Mouse (Mus musculus) cerebellum, postnatal 14 days (tissue): ENCODE results near the gene Klf9.
A peak's percentile ranks its signal among the peaks of the same experiment; 100 is the strongest.

Experiments used
- DNase-seq, 2 experiments: peaks; one replicate each; pipeline ENCODE4 v3.0.0; 2021; ENCODE audit warnings: mixed read lengths in 2 of 2

The Klf9 gene

DNA sequence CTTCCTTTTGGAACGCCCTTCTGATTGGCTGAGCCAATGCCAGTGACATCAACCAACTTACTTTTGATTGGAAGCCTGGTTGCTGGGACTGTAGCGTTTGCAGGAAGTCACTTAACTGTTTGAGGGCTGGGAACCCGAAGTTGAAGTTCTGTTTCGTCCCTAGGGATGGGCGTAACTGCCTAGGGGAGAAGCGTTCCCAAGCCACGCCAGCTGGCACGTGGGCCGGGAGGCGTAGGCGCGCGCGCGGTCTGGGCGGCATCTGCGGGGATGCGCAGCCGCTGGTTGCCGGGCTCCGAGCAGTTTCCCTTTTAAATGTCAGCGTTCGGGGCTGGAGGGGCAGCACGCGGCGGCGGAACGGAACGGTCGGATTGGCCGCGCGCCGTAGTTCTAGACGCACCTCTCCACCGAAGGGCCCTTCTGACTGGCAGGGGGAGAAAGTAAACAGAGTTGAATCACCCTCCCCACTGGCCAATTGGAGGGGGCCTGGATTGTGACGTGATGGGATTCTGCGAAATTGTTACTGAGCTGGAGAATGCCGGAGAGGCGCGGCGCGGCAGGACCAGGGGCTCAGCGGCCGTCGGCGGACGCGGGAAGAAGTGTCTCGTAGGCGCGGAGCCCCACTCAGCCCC, at the start of gene Klf9:
Gene Klf9, plus strand, starts transcription at position 538 of the 629 bp plus-strand sequence.
- peak; percentile 96 for DNase-seq

DNA sequence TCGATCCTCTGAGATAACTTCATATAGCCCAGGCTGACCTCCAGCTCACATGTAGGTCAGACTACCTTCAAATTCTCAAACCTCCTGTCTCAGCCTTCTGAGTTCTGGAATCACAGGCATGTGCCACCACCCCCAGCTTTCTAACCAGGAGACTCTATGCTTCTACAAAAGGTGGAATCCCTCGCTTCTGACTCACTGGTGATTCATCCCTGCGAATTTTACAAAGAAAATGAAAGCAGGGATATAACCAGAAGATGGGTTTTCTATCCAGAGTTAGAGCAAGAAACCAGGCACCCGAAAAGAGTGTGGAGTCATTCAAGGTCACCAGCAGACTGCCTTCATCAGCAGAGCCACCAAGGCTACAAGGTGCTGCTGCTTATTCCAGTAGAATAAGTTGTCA, 49.4 kb upstream of the Klf9 start:
- no peak for DNase-seq

DNA sequence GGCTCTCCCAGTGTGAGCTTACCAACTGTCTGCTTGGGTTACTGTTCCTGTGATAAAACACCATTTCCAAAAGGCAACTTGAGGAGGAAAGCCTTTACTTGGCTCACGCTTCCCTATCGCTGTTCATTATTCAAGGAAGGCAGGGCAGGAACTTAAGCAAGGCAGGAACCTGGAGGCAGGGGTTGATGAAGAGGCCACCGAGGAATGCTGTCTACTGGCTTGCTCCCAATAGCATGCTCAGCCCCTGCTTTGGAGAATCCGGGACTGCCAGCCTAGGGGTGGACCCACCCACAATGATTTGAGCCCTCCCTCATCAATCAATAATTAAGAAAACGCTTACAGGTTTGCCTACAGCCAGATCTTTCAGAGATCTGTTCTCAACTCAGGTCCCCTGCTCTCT, 47.5 kb upstream of the Klf9 start:
- no peak for DNase-seq

DNA sequence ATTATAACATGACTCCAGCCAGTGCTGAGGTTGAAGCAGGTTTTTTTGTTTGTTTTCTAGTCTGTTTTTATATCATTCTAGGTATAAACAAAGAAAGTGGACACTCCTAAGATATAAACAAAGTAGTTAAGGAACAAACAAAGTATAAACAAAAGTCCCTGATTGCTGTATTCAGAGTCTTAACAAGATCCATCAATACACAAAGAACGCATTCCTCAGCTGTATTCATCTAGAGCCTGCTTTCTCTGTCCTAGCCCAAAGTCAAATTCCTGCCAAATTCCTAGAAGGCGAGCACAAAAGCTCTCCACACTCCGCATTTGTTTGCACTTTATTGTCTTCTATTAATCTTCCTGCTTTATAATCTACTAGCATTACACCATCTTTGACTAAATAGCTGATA, 46.1 kb upstream of the Klf9 start:
- DNase-seq = no peak

DNA sequence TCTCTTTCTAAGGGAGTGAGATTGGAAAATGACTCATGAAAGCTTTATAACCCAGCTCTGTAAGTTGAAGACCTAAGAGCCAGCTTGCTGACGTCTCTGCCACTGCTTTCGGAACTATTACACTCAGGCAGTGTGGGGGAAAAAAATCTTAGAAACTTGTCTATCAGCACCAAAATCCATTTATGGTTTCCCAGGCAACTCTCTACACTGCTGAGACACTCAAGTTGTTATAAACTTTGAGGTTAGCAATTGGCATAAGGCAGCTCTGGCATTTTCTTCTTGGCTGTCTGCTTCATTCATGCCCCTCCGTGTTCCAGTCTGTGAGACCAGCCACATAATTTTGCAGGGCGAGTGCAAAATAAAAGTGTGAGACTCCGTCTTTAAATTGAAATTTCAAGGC, 34.2 kb upstream of the Klf9 start:
- no peak for DNase-seq

DNA sequence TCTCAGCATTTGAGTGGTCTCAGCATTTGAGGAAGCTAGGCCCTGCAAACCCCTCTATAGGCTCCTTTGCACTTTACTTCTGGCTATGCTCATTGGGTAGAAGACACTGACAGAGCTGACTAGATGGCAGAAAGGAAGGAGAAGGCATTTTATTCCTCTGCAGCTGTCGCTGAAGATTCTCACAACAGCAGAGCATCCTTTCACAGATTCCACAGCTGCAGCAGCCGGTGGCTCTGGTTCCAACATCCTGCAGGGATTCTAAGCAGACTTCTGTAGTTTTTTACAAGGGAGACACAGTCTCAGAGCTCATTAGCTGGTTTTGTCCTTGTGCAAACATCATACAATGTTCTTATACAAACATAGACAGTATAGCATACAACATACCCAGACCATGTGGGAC, 33.7 kb upstream of the Klf9 start:
- DNase-seq = no peak

DNA sequence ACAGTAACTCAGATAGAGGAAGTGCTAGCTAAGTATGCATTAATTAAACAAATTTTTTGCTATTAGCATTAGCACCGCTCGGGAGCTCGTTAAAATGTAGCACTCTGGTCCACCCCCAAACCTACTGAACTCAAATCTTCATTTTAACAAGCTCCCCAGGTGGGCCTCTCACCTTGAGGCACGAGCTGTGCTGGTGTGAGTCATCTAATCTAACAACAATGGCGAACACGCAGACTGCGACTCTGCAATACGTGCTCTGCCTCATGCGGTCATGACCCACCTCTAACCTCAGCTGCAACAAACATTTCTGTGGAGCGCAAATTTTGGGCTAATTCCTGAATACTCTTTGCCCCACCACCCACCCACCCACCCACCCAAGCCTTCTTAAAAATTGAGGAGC, 19.2 kb upstream of the Klf9 start:
- DNase-seq = no peak

DNA sequence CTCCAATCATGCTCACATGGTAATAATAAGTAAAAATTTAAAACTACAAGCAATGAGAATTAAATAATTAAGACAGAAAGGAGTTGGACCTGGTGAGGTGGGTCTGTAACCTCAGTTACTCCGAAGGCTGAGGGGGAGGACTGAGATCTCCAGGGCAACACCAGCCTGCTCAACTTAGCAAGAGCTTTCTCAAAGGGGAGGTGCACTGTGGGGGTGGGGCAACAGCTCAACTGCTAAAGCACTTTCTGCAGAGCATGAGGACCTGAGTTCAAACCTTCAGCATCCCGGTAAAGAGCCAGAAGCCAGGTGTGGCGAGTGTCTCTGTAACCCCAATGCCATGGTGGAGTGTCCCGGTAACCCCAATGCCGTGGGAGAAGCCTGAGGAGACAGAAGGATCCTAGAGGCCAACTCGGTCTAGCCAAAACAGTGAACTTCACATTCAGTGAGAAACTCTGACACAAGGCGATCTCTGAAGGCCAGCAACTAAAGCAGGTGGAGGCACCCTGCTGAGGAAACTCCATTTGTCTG, 16.9 kb upstream of the Klf9 start:
- DNase-seq = no peak

DNA sequence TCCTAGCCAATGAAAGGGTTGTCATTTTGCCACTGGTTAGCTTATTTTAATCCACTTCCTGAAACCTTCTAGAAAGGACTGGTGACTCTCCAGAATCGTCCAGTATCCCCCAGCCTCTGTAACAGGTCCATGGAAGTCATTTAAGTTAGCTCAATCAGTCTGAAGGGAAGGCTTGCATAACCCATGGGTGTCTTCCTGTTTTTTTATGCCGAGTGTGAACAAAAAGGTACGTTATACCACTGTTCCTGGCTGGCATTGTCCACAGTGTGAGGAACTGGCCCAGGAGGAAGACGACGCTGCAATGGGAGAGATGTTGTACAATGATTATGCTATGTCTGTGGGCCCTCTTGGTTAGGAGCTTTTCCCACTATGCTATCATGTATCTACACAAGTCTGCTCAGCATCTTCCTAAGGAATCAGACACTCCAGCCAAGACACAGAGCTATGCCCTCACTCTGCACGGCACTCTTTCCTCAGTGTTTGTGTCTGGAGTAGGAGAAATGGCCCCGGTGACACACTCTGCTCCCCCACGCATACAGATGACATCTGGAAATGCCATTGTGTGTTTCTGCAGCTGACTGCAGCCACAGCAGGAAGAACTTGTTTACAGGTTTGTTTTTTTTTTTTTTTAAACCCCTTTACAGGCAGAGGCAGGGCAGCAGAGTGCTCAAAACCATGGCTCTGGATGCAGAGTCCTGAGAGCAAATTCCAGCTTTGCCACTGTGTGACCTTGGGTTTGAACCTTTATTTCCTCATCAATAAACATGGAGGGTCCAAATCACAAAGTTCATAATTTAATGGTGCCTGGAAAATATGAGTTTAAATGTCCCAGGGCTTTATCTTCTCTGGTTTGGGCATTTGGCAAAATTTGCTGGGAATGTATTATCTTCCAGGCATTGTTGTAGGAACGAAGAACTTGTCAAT, 15.5 kb upstream of the Klf9 start:
- DNase-seq = no peak

DNA sequence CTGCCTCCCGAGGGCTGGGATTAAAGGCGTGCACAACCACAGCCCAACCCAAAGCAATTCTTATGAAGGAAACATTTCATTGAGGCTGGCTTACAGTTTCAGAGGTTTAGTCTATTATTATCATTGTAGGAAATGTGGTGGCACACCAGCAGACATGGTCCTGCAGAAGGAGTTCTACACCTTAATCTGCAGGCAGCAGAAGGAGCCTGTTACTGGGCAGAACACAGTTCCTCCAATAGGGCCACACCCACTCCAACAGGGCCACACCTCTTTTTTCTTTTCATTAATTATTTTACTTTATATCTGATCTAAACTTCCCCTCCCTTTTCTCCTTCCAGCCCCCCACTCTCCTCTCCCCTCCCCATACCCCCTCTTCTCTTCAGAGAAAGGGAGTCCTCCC, 11.1 kb upstream of the Klf9 start:
- DNase-seq = no peak

DNA sequence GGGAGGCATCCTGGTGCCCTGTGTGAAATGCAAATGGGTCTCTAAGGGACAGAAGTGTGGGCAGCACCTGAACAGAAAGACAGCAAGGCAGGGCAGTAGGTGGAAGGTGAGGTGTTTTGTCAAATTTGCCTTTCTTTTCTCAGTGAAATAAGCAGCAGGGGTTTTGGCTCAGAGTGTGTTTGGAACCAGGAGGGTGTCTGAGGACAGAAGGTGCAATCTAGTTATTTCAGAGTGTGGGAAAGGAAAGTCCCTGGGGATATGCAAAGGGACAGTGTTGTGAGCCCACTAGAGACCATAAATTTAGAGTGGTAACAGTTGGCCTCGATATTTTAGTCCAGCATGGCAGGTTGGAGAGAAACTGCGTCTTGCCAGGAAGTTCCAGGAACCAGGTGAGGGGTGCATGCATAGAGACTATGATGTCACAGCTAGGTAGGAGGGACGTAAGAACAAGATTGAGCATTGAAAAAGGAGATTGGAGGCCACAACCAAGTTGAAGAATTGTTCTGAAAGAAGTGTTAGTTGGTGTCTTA, 8.9 kb upstream of the Klf9 start:
- peak in 1 of 2 experiments; percentile 38 for DNase-seq

DNA sequence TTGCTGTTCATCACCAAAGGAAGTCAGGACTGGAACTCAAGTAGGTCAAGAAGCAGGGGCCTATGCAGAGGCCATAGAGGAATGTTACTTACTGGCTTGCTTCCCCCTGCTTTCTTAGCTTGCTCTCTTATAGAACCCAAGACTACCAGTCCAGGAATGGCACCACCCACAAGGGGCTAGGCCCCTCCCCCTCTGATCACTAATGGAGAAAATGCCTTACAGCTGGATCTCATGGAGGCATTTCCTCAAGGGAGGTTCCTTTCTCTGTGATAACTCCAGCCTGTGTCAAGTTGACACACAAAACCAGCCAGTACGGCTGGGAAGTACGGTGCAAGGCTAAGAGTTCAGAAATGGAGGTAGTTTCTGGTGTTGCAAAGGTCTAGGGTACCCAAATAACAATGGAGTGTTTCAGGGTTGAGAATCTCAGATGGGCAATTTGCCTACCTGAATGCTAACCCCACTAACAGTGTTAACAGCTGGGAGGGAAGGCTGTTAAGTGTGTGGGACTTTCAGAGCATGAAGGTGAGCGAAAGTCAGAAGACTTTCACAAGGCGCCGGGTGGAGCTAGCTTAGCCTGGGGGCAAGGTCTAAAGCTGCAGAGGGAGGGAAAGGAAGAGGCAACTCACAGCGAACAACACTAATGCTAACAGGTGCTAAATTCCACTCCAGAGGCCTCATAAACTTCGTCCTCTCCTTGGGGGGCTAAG, 8.2 kb upstream of the Klf9 start:
- DNase-seq = peak in 1 of 2 experiments; percentile 35

DNA sequence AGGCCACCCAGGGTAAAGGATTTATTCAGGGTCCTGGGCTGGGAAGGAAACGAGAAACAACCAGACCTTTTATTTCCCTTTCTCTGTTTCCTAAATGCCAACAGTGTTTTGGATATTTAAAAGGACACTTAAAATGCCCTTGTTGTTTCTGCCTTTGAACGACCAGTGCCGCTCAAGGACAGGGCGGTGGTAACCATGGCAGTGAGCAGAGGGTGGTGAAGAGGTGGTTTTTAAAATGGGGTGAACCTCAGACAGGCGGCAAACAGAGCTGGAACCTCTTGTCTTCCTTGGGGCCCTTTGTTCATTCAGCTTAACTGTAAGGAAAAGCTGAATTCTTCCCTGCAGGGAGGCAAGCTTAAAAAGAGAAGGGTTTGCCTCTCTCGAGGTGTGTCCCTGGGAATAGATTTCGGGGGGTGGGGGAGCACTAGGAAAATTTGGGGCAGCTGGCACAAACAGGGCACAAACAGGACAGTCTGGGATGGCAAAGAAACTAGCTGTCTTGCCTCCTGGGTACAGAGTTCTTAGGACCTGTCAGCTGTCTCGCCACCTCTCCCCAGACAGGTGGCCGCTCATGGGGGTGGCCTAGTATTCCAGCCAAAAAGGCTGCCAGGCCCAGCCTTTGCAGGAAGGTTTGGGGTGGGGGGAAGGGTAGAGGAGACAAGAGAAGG, 7.5 kb upstream of the Klf9 start:
- DNase-seq = peak in 1 of 2 experiments; percentile 40

DNA sequence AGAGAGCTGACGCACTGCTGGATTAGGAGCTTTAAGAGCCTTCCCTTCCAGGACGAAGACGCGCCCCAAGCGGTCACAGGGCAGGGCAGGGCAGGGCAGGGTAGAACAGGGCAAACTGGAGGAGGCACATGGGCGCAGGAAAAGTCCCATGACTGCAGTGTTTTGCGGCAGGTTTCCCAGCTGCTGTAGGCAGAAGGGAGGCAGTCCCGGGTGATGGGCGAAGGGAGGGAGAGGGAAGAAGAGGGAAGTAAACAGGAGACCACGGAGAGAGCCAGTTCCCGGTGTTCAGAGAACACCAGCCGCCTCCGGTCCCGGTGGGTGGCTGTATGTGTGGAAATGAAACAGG, 7.0 kb upstream of the Klf9 start:
- DNase-seq = peak; percentile 90 to 92

DNA sequence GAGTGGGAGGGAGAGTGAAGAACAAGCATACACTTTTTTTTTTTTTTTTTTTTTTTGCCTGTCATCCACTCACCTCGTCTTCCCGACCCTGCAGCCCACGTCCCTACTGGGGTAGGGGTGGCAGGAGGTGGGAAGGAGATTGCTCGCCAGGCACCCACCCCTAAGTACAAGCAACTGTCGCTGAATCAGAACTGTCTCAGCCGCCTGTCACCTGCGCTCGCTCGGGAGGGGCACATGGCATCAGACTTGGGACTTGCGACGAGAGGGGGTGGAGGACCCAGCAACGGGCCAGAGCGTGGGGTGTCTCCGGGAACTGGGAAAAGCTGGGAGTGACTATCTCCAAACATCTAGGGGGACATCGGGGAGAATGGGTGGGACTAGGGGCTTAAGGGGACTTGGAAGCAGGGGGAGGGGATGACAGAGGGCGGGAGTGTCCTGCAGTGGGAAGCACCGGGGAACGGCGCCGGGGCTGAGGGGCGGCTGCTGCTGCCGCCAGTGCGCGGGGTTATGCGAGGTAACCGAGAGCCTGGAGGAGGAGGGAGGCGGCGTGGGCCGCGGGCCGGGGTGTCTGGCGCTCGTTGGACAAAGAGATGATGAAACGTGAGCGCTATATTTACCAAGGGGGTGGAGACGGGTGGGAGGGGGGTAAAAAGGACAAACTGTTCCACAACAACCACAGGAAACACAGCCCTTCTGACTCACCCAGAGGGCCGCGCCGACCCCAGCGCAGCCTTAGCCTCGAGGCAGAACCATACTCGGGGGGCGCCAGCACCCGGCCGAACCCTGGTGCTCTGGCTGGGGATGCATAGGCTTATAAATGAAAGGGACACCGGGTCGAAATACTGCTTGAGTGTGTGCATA, 6.4 kb upstream of the Klf9 start:
- DNase-seq = peak; percentile 93 to 96

DNA sequence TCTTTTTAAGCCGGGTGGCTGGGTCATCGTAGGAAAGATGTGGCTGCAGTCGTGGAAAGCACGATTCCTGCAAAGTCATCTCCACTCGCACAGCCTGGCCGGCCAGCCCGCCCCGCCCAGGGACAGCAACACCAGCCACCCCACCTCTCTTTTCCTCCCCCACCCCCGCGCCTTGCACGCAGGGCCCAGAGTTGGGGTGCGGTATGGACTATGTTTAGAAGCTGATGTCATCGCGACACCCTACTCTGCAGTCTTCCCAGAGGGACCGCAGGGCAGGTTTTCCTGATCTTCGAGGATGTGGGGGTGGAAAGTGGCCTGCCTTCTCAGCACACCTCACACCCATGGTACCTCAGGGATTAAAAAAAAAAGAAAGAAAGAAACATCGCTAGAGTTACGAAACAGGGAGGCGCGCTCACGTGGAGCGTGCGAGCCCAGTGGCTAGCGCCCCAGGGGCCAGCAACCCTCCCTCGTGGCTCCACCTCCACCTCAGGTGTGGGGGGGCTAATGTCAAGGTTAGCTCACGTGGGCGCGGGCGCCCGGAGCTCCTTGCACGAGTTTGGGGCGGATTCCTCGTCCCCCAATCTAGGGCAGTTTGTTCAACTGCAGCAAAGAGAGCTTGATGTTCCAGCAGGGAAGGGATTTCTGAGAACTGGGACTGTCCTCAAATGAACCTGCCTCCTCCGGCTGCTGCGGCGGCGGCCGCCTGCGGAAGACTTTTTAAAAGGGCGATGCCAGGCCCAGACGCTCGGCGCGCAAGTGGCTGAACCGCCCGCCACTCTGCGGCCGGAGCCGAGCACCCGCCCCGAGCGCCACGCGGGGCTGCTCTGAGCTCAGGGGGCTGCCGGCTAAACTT, 5.5 kb upstream of the Klf9 start:
- DNase-seq = peak; percentile 92 to 93

DNA sequence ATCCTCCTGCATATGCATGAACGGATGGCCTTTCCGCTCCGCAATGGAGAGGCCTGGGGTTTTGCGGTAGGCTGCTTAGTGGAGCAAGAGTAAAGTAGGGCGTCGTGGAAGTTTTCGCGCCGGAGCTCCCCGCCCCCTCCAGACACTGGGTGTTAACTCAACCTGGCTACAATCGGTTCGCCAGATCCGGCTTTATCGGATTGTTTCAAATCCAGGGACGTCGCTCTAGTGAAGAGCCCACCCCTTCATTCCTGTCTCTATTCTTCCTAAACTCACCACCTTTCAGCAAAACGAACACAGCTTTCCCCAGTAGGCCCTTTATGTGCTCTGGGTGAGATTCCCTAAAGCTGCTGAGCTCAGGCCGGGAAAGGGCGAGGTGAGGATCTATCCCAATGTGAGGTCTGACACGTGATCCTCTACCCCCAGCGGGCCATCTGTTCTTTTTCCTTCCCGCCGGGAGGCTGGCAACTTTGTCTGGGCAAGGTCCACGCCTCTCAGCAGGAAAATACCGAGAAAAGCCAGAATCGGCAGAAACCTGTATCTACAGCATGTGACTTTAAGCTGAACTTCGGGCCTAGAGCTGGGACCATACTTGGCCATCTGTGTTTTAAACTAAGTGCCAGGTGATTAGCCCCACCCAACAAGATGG, 4.7 kb upstream of the Klf9 start:
- DNase-seq = peak; percentile 98 to 100

DNA sequence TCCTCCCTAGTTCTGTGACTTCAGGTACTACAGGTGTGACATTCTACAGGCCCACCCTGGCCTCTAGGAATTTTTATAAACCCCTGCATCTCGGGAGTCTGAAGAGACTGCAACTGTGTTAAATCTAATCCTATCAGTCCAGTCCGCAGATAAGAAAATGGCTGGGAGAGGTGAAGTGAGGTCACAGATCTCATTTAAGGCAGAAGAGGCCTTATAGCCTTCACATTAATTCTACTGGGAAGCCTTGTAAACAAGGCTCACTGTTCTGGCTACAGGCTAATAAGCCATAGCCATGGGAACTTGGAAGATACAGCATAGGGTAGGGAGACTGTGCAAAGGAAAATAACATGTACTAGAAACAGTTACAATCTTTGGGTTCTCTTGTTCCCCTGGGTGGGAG, 3.7 kb upstream of the Klf9 start:
- no peak for DNase-seq

DNA sequence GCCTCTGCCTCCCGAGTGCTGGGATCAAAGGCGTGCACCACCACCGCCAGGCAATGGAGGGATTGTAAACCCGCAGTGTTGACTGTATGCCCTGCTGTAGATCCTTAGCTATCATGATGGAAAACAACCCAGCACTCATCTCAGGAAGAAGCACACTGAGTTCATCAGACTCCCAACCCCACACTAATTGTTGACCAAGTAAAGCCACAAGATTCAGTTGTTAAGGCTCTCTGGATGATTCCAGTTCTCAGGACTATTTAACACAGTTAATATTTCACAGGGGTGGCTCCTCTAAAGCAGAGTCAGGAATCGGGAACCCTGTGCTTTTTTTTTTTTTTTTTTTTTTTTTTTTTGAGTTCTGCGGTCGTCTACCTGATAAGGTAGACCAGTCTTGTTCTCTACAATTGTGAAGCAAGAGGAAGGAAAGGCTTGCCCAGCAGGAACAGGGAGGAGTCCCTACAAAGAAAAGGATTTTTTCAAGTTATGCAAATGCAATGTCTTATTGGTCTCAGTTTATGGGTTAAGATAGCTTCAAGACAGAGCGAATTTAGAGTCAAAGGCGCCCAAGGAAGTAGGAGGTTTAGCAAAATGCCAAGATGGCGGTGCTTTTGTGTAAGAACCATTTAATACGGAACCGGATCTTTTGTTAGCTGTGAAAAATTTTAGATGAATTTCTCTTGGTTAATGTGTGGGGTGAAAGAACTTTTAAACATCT, 1.1 kb upstream of the Klf9 start:
- DNase-seq = no peak
